Mouse (Mus musculus) cerebellum, adult 2 months (tissue): ENCODE measurements at regions not wholly inside any gene's neighbourhood (a gene's known extent, or its start where the extent isn't known, plus 50 kb on each side); places are given as distances from the start of the nearest gene placed in this dataset.

ENCODE experiments used
- CTCF ChIP-seq: fragments of 200-500 bp; IDR thresholded peaks from 2 replicates; pipeline ENCODE4 v1.5.1; 2011; ENCODE audit warnings: low read depth, mild to moderate bottlenecking, control low read depth, low read length, moderate library complexity, borderline replicate concordance; ENCODE audit not compliant: insufficient read depth
- POLR2A ChIP-seq: fragments of 200-500 bp; IDR thresholded peaks from 2 replicates; pipeline ENCODE4 v1.6.1; 2011; ENCODE audit warnings: low read length, control low read depth, borderline replicate concordance; ENCODE audit not compliant: insufficient read depth

DNA sequence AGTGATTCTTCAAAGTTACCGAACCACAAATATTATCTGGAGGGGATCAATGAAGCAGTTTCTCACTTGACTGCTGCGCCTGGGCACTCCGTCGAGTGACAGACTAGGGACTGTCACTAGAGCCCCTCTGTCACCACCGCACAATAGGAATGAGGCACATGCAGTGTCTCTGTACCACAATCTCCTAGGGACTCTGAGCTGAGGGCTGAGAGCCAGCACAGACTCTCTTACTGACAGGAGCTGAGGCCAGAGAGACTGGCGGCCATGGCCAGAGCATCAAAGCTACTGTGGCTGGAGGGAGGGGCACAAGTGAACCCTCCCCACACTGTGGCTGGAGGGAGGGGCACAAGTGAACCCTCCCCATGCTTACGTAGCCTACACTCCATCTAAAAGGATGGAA lies 173.7 kb downstream of the Bmp7 start:
- TF ChIP-seq CTCF (no peak), POLR2A (no peak)
